Mouse (Mus musculus) MEL-GATA-1-ER (cell line): ENCODE results near the gene Kcnn4.

Experiments used
- DNase-seq: peaks from one replicate; pipeline ENCODE4 v3.0.0-alpha.2; 2012; ENCODE audit warnings: low read depth; ENCODE audit errors: extremely low read depth

The Kcnn4 gene

DNA sequence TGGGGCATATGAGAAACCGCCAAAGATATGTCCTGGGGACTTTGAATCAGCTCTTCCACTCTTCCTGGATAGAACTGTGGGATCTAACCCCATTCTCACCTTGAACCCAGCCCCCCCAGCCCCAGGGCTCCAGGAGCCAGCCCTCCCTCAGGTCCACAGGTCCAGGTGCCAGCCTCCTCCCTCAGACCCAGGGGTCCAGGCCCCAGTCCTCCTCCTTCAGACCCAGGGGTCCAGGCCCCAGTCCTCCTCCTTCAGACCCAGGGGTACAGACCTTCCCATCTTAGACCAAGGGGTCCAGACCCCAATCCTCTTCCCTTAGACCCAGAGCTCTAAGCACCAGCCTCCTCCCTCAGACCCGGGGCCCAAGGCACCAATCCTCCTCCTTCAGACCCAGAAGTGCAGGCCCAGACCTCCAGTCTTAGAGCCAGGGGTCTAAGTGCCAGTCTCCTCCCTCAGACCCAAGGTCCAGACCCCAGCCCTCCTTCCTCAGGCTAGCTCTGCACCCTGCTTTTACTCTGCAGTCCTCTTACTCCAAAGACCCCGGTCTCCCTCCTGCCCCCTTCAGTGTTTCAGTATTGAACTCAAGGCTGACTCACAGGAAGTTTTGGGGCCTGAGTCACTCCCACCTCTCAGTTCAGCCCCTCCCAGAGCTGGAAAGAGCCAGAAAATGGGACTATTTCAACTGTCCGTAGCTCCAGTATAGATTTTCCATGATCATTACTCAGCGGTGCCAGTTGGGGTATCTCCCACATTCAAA lies 4.6 kb upstream of the Kcnn4 start:
- DNase-seq, result no peak

DNA sequence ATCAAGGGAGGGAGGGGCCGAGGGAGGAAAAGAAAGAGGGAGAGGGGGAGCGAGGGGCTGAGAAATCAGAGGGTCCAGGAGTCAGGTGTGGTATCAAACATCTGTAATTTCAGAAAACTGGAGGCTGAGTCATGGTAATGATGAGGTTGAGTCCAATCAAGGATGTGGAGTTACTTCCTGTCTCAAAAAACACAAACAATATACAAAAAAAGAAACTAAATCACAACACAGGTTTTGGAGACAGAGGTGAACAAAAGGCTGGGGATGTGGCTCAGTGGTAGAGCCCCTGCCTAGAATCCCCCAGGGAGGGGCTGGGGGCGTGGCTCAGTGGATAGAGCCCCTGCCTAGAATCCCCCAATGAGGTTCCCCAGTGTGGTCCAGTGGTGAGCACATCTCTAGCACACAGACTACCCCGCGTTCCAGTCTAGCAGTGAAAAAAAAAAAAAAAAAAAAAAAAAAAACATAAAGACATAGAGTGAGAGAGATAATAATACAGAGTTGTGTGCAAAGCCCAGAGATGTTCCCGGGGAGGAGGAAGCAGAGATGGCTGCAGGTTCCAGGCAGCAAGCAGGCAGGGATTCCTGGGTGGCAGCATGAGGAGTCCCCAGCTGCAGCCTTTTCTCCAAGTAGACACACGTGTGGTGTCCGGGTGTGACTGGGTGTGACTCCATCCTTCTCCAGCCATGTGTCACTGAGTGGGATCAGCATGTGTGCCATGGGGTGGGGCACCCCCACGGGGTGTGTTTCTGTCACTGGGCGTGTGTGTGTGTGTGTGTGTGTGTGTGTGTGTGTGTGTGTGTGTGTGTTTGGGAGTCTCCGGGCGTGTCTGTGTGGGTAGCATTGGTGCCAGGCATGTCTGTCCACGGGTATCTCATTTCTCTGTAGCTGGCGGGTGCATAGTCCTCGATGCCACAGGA lies 3.1 kb upstream of the Kcnn4 start:
- no peak for DNase-seq

DNA sequence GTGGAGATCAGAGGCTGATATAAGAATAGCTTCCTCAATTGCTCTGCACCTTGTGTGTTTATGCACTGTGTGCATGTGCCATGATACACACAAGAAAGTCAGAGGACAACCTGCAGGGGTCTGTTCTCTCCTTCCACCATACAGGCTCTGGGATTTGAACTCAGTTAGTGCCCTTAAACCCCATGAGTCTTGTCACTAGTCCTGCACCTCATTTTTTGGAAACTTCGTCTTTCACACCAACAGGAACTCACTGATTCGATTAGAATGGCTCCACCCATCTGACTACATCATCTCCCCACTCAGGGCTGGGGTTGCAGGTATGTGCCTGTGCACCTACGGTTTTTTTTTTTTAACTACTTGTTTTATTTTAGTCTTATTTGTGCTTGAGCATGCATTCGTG lies 1.8 kb upstream of the Kcnn4 start:
- DNase-seq, result no peak

DNA sequence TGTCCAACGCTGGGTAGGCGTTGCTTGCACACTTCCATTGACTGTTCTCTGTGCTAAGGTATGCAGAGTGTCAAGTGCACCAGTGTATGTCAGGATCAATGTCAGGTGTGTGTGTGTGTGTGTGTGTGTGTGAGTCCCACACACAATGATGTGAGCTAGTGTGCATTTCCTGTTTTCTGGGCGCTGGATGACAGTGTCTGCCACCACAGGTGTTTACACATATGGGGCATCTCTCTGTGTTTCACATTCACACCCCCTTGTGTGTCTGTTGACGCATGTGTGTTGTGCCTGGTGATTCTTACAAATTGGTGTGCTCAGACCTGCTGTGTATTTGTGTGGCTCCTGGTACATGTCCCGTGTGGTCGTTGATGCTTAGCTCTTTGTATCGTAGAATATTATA lies 1.1 kb upstream of the Kcnn4 start:
- no peak for DNase-seq

DNA sequence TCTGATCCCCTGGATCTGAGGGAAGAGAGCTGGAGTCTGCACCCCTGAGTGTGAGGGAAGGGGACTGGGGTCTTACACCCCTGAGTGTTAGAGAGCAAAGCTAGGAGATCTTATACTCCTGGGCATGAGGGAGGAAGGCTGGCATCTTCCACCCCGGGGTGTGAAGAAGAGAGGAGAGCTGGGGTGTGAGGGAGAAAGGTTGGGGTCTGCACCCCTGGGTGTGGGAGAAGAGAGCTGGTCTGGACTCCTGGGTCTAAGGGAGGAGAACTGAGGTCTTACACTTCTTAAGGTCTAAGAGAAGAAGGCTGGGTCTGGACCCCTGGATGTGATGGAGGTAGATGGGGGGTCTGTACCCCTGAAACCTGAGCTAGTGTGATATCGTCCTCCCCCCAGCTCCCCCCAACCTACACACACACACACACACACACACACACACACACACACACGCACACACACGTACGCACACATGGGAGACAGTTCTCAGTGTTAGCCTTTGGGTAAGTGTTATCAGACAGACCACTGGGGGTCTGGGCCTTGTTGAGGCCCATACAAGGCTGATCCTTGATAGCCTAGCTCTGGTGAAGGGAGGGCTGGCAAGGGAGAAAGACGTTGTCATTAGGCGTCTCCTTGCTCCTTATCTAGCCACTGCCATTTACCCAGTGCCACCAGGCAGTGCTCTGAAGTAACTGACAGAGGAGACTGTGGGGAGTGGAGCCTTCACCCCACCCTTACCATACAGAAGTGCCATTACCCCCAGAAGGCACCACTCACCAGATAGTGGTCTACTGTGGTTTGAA lies 1.1 kb downstream of the Kcnn4 start:
- DNase-seq, result peak; percentile 89

DNA sequence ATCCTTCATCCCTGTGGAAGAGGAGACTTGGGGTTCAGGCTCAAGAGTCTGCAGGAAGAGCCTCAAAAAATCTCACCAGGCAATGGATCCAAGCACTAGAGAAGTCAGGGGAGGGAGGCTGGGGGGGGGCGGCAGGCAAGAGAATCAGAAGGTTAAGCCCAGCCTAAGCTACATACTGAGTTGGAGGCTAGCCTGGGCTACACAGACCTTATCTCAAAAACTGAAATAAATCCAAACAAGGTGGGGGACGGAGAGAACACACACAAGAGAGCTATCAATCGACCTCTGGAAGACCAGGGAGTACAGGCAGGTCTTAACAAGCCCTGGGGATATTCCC lies 1.7 kb downstream of the Kcnn4 start:
- no peak for DNase-seq

DNA sequence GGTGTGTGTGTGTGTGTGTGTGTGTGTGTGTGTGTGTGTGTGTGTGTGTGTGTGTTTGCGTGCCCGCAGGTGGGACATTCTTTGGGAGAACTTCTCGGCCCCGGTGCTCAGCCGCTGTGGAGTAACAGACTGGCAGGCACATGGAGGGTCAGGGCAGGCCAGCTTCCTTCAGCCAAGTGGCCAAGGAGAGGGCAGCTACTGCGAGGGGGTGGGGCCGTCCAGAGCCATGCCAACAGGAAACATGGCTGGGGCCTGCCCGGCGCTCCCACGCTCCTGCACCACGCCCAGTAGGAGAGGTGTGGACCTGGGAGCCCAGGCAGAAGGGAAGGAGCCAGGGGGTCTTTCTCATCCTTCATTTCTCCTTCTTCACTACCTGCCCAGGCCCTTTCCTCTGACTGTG lies 2.2 kb downstream of the Kcnn4 start:
- DNase-seq, result no peak

DNA sequence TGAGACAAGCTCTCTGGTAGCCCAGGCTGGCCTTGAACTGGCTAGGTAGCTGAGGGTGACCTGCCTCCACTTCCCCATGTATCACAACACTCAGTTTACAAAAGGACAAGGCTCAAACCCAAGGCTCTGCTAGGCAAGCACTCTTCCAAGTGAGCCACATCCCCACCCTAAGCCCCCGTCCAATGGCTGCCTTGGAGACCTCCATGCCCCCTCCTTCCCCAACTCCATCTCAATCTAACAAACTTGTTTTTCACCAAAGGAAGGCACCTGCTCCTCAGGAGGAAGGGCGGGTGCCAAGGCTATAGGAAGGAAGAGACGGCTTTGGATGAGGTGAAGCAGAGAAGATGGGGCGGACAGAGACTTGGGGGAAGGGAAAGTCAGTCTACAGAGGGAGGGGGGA lies 2.7 kb downstream of the Kcnn4 start:
- no peak for DNase-seq

DNA sequence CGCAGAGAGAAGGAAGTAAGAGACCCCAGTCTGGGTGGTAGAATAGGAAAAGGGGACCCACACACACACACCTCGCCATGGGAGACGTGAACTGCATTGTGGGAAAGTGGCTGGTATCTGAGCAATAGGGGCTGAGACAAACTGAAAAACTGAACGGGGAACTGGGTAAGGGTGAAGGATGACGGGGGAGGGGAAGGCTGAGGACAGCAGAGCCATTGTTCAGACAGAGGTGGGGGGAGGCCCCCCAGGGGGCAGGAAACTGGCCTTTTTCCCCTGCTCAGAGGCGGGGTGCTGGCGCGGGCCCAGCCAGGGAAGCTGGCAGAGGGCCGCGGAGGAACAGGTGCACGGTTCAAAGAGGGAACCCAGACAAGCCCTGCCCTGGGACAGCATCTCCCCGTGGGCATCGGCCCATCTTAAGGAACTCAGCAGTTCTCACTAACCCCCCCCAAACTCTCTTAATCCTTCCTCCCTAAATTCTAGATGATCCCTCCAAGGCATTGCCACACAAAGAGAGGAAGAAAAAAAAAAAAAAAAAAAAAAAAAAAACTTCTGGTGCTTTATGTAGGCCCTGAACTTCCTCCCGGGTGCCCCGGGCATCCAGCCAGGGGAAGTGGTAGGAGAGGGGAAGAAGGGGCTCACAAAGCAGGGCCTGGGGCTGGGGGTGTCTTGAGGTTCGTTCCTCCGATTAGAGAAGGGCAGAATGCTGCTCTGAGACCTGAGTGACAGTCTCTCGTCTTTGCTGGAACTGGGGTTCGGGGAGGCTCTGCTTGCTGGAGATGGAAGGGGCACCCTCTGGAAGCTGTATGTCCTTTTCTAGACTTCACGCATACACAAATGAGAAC lies 3.7 kb downstream of the Kcnn4 start:
- peak; percentile 76 for DNase-seq

DNA sequence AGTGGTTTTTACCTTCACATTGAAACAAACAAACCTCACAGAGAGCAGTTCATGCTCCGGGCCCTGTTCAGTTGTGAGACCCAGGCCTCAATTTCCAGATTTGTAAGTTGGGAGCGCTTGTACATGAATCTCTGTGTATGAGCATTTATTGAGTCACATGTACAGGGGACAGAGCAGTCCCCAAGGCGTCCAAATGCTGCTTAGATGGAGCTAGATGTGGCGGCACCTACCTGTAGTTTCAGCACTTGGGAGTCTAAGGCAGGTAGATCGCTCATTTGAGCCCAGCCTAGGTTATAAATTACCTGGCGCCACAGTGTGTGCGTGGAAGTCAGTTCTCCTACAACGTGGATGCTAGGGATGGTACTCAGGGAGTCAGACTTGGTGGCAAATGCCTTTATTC lies 6.4 kb downstream of the Kcnn4 start:
- no peak for DNase-seq

DNA sequence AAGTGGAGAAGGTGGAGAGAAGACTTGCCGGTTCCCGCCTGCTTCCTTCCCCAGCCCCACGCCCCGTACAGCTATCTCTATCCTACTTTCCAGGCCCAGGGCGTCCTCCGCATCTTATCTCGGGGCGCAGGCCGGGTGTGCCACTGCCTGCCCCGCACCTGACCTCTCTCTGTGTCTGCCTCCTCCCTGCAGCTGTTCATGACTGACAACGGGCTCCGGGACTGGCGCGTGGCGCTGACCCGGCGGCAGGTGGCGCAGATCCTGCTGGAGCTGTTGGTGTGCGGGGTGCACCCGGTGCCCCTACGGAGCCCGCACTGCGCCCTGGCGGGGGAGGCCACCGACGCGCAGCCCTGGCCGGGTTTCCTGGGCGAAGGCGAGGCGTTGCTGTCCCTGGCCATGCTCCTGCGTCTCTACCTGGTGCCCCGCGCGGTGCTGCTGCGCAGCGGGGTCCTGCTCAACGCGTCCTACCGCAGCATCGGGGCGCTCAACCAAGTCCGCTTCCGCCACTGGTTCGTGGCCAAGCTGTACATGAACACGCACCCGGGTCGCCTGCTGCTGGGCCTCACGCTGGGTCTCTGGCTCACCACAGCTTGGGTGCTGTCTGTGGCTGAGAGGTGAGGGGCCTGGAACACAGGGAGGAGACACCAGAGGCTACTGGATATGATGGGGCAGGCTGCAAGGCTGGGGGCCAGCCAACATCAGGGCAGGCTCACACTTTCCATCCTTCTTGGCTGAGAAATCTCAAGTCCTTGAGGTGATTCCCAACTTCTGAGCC lies 7.2 kb downstream of the Kcnn4 start:
- DNase-seq, result peak; percentile 90

DNA sequence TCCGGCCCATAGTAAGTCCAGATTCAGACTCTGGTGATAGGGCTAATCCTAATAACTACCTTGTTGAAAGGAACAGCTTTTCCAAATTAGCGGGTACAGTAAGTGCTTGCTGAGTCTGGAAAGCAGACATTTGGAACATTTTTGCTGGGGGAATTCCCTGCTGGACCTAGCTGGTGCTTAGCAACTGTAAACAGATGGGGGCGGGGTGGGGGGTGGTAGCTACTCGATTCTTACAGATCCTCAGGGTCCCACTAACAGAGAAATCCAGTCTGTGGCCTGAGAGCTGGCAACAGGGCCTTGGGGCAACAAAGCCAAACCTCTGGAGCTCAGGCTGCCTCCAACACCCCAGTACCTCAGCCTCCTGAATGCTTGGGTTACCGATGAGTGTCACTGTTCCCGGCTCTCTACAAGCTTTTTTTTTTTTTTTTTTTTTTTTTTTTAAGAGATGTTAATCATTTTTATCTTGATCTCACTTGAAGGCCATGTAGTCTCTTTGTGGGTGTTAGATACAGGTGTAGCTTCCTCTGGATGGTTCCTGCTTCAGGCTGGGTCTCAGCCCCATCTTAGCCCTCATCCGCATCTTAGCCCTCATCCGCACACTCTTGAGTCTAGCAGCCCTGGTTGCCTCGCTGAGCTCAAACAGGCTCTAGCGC lies 8.1 kb downstream of the Kcnn4 start:
- DNase-seq, result no peak

DNA sequence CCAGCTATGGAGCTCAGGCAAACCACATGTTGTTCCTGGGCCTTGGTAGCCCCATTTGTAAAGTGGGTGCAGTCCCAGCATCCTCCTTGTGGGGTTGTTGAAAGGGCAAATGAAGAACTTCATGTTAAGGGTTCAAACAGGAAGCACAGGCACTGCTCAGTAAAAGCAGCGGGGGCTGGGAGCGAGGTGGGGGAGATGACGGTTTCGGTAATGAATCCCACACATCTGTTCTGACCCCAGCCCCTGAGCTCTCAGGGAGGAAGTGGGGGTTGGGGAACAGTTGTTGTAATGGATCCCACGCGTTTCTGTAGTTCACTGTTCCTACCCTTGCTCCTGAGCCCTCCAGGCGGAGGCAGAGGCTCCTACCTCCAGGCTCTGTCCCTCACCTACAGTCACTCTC lies 9.9 kb downstream of the Kcnn4 start:
- DNase-seq, result no peak

DNA sequence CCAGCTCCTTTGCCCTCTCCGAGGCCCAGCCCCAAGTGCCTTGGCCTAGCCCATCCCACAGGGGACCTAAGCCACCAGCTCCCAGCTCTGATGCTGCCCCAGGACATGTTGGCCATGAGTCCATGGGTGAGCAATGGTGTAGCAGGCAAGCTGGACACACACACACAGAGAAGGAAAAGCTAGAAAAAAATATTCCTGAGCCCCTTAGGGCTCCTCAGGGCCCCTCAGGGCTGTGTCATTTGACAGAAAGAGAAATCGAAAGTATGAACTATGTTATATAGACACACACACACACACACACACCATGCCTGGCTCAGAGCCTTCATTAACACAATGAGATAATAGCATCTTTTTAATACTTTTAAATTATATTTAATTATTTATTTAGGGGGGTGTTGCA lies 10.3 kb downstream of the Kcnn4 start:
- DNase-seq, result no peak

DNA sequence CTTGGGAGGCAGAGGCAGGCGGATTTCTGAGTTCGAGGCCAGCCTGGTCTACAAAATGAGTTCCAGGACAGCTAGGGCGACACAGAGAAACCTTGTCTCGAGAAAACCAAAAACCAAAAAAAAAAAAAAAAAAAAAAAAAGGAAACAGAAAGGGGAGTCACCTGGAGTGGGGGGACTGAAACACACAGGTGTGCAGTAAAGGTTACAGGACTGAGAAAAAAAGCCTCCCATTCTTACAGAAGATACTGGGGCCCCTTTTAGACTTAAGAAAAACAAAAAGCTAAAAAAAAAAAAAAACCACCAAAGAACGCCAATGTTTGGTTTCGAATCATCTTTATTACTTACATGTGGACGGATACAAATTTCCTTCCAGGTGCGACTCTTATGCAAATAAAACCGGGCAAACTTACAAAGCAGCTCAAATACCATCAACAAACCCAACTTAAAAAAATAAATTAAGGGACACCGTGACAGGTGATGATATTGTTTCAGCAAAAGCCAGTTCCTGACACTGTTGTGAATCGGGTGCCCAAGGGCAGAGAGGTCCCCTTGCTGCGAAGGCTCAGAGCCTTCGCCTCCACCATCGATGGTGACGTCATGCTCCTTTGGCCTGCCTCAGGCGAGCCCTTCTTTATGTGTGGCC lies 12.8 kb downstream of the Kcnn4 start:
- no peak for DNase-seq

DNA sequence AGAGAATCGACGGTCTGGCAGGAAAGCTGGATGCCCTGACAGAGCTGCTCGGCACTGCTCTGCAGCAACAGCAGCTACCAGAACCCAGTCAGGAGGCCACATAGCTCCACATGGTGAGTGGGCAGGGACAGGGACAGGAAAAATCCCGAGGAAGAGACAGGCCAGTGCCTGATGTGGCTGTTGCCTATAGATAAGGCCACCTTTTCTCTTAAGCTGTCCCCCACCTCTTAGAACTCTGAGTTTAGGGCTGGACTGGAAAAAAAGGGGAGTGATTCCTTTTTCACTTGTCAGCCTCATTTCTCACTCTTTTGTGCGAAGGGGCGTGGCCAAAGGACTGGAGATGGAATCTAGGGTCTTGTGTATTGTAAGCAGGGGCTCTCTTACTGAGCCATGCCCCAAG lies 14.0 kb downstream of the Kcnn4 start:
- peak; percentile 75 for DNase-seq

DNA sequence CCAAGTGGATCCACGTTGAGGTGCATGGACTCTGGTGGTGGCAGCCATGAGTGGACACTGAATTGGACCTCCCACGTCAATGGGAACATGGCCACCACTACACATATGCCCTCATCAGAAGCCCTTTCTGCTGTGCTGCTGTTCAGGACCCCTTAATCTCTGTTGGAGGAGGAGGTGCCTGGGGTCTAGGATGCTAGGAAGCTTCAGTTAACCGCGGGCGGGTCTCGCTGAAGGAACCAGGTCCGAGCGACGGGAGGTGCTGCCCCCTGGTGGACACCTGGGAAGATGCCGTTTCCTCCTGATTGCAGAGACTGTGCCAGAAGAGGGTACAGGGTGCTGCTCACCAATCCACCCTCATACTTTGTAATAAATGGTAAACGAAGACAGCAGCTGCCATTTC lies 14.8 kb downstream of the Kcnn4 start:
- no peak for DNase-seq

DNA sequence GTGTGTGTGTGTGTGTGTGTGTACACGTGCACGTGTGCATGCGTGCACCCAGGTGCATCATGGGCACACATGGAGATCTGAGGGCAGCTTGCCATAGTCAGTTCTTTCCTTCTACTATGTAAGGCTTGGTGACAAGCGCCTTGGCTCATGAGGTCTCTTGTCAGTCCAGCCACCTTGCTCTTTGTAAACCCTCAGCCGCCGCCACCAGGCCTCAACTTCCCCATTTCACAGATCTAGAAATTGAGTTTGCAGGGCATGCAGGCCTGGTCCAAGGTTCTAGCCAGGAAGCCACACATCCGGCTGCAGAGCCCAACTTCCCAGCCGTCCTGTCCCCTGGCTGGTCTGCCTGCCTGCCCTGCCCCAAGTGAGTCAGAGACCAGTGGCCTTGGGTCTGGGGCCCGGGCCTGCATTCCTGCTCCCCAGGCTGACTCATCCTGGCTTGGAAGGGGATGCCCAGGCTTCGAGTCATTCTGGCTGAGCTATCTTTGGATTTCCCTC lies 17.0 kb downstream of the Kcnn4 start:
- DNase-seq, result peak; percentile 92

DNA sequence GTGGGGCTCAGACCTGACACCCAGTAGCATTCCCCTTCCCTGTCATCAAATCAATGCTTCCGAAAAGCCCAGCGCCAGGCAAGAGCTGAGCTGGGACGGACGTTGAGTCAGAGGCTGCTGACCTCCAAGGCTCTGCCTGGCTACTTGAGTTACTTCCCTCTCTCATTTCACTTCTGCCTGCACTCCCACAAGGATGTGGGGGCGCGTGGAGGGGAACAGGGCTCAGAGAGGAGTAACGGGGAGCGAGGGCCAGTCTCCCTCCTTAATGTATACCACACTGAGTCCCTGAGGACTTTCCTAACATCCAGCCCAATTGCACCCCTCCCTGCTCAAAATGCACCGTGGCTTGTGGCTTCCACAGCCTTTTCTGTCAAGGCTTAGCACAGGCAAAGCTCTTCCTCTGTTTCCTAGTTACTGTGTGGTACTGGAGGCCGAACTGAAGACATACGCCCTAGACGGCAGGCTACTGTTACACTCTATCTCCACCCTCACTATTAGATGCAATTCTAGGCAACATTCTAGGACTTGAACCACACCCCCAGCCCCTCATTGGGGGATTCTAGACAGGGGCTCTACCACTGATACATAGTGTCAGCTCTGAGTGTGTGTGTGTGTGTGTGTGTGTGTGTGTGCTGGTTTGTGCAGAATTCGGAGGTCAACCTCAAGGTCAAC lies 19.6 kb downstream of the Kcnn4 start:
- no peak for DNase-seq
